ENCODE assay signal across 8 mouse cellular contexts in the genomic region with DNA sequence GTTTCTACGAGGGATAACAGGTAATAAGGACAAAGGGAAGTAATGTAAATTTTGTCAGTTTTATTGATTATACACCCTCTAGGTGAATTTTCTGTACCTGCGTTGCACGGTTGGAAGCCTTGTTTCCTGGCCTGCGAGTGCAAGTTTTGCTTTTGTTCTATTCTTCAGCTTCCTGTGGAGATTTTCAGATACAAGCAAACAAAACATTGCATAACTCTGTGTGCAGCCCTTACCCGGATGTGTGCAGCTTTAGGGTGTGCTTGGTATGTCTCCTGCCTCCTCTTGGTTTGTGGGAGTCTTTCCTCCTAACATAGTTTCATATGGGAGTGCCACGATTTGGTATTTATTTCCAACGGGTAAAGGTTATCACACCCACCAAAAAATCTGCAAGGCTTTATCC. TPM values are rescaled to one million over a fixed set of nuclear protein-coding genes. Genes with fewer than 3 reads are reported as not detected.
DNase-seq lines count a peak whose midpoint lies in the region; ATAC-seq lines count a peak whose summit lies in the region.

No protein-coding gene starts in this region.

- 1% methylated on average over 7 of the region's 7 CpGs for WGBS in large intestine, adult 2 months

- peak; percentile 57 for ATAC-seq in granulocyte monocyte progenitor cell, adult 5-6 weeks (replicated peaks; ENCODE audit: poor library complexity, severe bottlenecking)
- ATAC-seq in megakaryocyte-erythroid progenitor cell, adult 5-6 weeks (replicated peaks; ENCODE audit: low FRiP score, low TSS enrichment, poor library complexity, severe bottlenecking) = peak; percentile 43; the same call in 1 of the 2 replicates

- peak; percentile 27 for DNase-seq in layer of hippocampus, adult 11-12 months (ENCODE audit: low spot score)
- no peak for DNase-seq in layer of hippocampus, postnatal 36 days
- peak; percentile 91 for DNase-seq in R1 (ENCODE audit: low read depth, low spot score)
- peak; percentile 47 for DNase-seq in large intestine, adult 2 months (ENCODE audit: low read depth, low spot score)
- peak; percentile 50 for DNase-seq in thymus, postnatal 25 days
- DNase-seq in adrenal gland, postnatal 10 days = no peak

RNA-seq across cellular contexts. Expression of gene Gsta4, which starts 5.7 kb away (rescaled TPM):
- total RNA-seq in layer of hippocampus, postnatal 36 days (2021) = 10 to 100 TPM; 43.1 to 51.3 TPM
- total RNA-seq in granulocyte monocyte progenitor cell, adult 5-6 weeks (2014; fragmentation: Nextera tagmentation) = 1.9 and 3.4 TPM in 2 replicates
- total RNA-seq in granulocyte monocyte progenitor cell, adult 5-6 weeks (2017) = 2.0 and 2.8 TPM in 2 replicates
- polyA plus RNA-seq in large intestine, adult 2 months (2012; rRNA removed) = 9.5 and 11.3 TPM in 2 replicates
- total RNA-seq in megakaryocyte-erythroid progenitor cell, adult 5-6 weeks (2014; fragmentation: Nextera tagmentation) = 6.5 and 8.4 TPM in 2 replicates
- total RNA-seq in megakaryocyte-erythroid progenitor cell, adult 5-6 weeks (2017) = 11.5 and 13.0 TPM in 2 replicates
- 10 to 100 TPM; 65.6 to 72.7 TPM for total RNA-seq in adrenal gland, postnatal 10 days (2021)

RNA-seq across cellular contexts. Expression of gene Gsta1, which starts 53.6 kb away (rescaled TPM):
- not detected for total RNA-seq in layer of hippocampus, postnatal 36 days (2021)
- not detected in 2 replicates for total RNA-seq in granulocyte monocyte progenitor cell, adult 5-6 weeks (2014; fragmentation: Nextera tagmentation)
- total RNA-seq in granulocyte monocyte progenitor cell, adult 5-6 weeks (2017) = not detected in 2 replicates
- 13.2 and 27.3 TPM in 2 replicates for polyA plus RNA-seq in large intestine, adult 2 months (2012; rRNA removed)
- total RNA-seq in megakaryocyte-erythroid progenitor cell, adult 5-6 weeks (2014; fragmentation: Nextera tagmentation) = not detected in 2 replicates
- not detected in 2 replicates for total RNA-seq in megakaryocyte-erythroid progenitor cell, adult 5-6 weeks (2017)
- total RNA-seq in adrenal gland, postnatal 10 days (2021) = 1 to 10 TPM in 1 of 2 experiments, under 1 TPM in 1; 0.82 to 1.3 TPM

Comparison
In these comparisons a context has a peak if more than half of its experiments do, and no peak if none do; other contexts are left out.
1. DNase-seq: peak in layer of hippocampus, adult 11-12 months (single experiment), R1 (single experiment), large intestine, adult 2 months (single experiment) and thymus, postnatal 25 days (single experiment); none in layer of hippocampus, postnatal 36 days (0 of 2) and adrenal gland, postnatal 10 days (single experiment).